Mouse (Mus musculus) stomach, postnatal 0 days (tissue): Measurements from ENCODE around the gene Ugdh. TPM values are rescaled to one million over a fixed set of nuclear protein-coding genes. Genes with fewer than 3 reads are reported as not detected.

Source experiments
- ATAC-seq: fragments of 200-750 bp; cut with Nextera tagmentation; 2 replicates; pipeline ENCODE4 v1.8.0; 2017; ENCODE audit not compliant: low FRiP score, low TSS enrichment
- DNase-seq: peaks from one replicate; pipeline ENCODE4 v3.0.0-alpha.2; 2016; ENCODE audit warnings: low spot score
- H3K27ac ChIP-seq: fragments of 300-500 bp; sonication (generic); replicated peaks from 2 replicates; pipeline ENCODE4 v1.5.1; 2014; ENCODE audit warnings: mild to moderate bottlenecking, control low read depth
- H3K27me3 ChIP-seq: fragments of 300-500 bp; sonication (generic); 2 replicates; pipeline ENCODE4 v1.6.1; 2014; ENCODE audit warnings: low read length; ENCODE audit not compliant: control insufficient read depth, insufficient read depth
- H3K36me3 ChIP-seq: fragments of 300-500 bp; sonication (generic); 2 replicates; pipeline ENCODE4 v1.6.1; 2014; ENCODE audit warnings: low read length, mixed read lengths; ENCODE audit not compliant: control insufficient read depth, insufficient read depth
- H3K4me1 ChIP-seq: fragments of 300-500 bp; sonication (generic); replicated peaks from 2 replicates; pipeline ENCODE4 v1.6.1; 2014; ENCODE audit warnings: antibody characterized with exemption; ENCODE audit not compliant: control insufficient read depth, insufficient read depth
- H3K4me2 ChIP-seq: fragments of 300-500 bp; sonication (generic); replicated peaks from 2 replicates; pipeline ENCODE4 v1.6.1; 2014; ENCODE audit warnings: low read depth, mild to moderate bottlenecking, control low read depth, moderate library complexity
- H3K4me3 ChIP-seq: fragments of 300-500 bp; sonication (generic); 2 replicates; pipeline ENCODE4 v1.5.1; 2014; ENCODE audit warnings: low read depth, low read length, control low read depth
- H3K9ac ChIP-seq: fragments of 300-500 bp; sonication (generic); 2 replicates; pipeline ENCODE4 v1.6.1; 2014; ENCODE audit warnings: mild to moderate bottlenecking, low read length, control low read depth, mixed read lengths
- H3K9me3 ChIP-seq: fragments of 300-500 bp; sonication (generic); 2 replicates; pipeline ENCODE4 v1.6.1; 2016; ENCODE audit warnings: low read length; ENCODE audit not compliant: control insufficient read depth
- CTCF ChIP-seq: IDR thresholded peaks from 2 replicates; pipeline ENCODE4 v1.5.1; 2016; ENCODE audit warnings: antibody characterized with exemption, low read depth, mild to moderate bottlenecking, moderate library complexity
- EP300 ChIP-seq: optimal IDR thresholded peaks from 2 replicates; pipeline ENCODE3; 2016; ENCODE audit warnings: antibody characterized with exemption
- WGBS: fragments of 180-500 bp; shearing (Covaris S2); extraction: QIAGEN DNeasy Blood & Tissue Kit; methylation state at CpG from one replicate; pipeline ENCODE4 v1.1.7; 2014; 5-methylcytosine and 5-hydroxymethylcytosine counted together
- polyA plus RNA-seq: library from polyadenylated mRNA; unstranded; fragments of >200 nt; fragmentation: Nextera tagmentation; extraction: Ambion mirVana; gene quantifications from 2 replicates; pipeline ENCODE4 v1.2.1, GENCODE M21; 2015

Ugdh gene
- polyA plus RNA-seq, 1 experiment from 2014 or later = 281 TPM

DNA sequence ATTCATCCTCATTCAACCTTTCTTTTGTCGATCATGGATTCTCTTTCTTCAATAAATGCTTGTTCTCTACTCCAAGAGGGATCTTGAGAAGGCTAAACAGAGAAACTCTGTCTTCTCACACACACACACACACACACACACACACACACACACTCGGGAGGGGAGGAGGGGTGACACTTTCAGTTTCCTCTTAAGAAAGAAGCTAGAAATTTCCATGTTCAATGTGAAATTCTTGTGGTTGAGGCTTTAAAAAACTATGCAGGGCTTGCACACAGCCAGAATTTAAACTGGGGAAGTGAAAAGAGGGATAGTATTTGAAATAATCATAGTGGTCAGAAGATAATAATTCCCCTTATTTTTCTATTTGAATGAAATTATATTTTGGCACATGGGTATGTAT lies 40.1 kb upstream of the Ugdh start:
- Histone ChIP-seq H3K4me2 (no peak overlapping the region), H3K4me1 (no peaks in the 10 kb centered on the region), H3K27ac (no peak overlapping the region), H3K9me3 (no peaks in the 10 kb centered on the region), H3K9ac (no peak overlapping the region), H3K4me3 (no peak overlapping the region), H3K27me3 (no peaks in the 10 kb centered on the region), H3K36me3 (no peaks in the 10 kb centered on the region)
- ATAC-seq (no peak), DNase-seq (no peak)
- 67% methylated on average over 2 of the region's 2 CpGs for WGBS
- TF ChIP-seq EP300 (no peak), CTCF (no peak)

DNA sequence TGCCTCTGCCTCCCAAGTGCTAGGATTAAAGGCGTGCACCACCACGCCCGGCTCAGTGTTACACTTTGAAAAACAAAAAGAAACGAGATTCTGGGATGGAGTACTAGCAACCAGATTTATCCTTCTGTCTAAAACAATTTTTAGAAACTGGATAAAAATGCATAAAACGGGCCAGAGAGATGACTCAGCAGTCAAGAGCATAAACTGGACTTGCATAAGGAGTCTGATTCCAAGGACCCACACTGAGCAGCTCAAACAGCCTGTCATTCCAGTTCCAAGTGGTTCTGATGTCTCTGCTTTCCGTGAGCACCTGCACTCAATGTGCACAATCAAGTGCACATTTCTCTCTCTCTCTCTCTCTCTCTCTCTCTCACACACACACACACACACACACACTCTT lies 34.0 kb upstream of the Ugdh start:
- WGBS = 63% methylated on average over 6 of the region's 6 CpGs
- H3K4me1 ChIP-seq = no peaks in the 10 kb centered on the region
- H3K36me3 ChIP-seq = peaks cover 16% of the 10 kb centered on the region
- ATAC-seq (no peak), DNase-seq (no peak)
- H3K9ac ChIP-seq = no peak overlapping the region
- no peaks in the 10 kb centered on the region for H3K9me3 ChIP-seq
- TF ChIP-seq EP300 (no peak), CTCF (no peak)
- H3K4me3 ChIP-seq = no peak overlapping the region
- no peak overlapping the region for H3K4me2 ChIP-seq
- H3K27me3 ChIP-seq = no peaks in the 10 kb centered on the region
- H3K27ac ChIP-seq = no peak overlapping the region

- Histone ChIP-seq H3K4me1 (no peaks in the 10 kb centered on the region), H3K9me3 (no peaks in the 10 kb centered on the region), H3K4me3 (no peak overlapping the region), H3K9ac (no peak overlapping the region), H3K4me2 (no peak overlapping the region), H3K27me3 (no peaks in the 10 kb centered on the region), H3K36me3 (peaks cover 16% of the 10 kb centered on the region), H3K27ac (no peak overlapping the region)
- DNase-seq = no peak
- TF ChIP-seq CTCF (no peak), EP300 (no peak)
- ATAC-seq = no peak
- 66% methylated on average over 3 of the region's 3 CpGs for WGBS
Observed at GRCm38 (mm10) chr5:65466911-65467310, 31.2 kb upstream of the Ugdh start.

DNA sequence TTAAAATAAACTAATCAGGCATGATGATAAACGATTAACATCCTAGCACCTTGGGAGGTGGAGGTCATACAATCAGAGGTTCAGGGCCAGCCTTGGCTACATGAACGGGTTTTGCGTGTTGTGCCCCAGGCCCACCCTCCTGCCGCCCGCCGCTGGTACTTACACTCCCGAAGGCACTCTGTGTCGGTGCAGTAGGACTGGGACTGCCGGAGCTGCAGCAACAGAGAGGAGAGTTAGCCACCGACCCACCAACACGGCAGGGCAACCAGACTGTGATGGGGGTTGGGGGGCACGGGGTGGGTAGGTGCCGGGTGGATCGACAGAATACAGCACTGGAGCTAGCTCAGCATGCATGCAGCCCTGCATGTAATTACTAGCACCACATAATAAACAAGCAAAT lies 24.6 kb upstream of the Ugdh start:
- Histone ChIP-seq H3K9ac (no peak overlapping the region), H3K4me2 (no peak overlapping the region), H3K4me3 (no peak overlapping the region), H3K27me3 (no peaks in the 10 kb centered on the region), H3K27ac (no peak overlapping the region), H3K4me1 (0 out of 2 replicates have a peak, but pooled peaks cover 10% of the 10 kb centered on the region), H3K9me3 (no peaks in the 10 kb centered on the region), H3K36me3 (no peaks in the 10 kb centered on the region)
- TF ChIP-seq CTCF (no peak), EP300 (no peak)
- ATAC-seq = no peak
- no peak for DNase-seq
- WGBS = 87% methylated on average over 14 of the region's 14 CpGs

GRCm38 (mm10) chr5:65459454-65459853 lies 23.7 kb upstream of the Ugdh start:
- 56% methylated on average over 3 of the region's 3 CpGs for WGBS
- 0 out of 2 replicates have a peak overlapping the region, but pooled peaks have one; percentile 20 for H3K27ac ChIP-seq
- H3K9ac ChIP-seq = no peak overlapping the region
- DNase-seq (no peak), ATAC-seq (no peak)
- H3K36me3 ChIP-seq = no peaks in the 10 kb centered on the region
- H3K4me2 ChIP-seq = no peak overlapping the region
- no peak overlapping the region for H3K4me3 ChIP-seq
- no peaks in the 10 kb centered on the region for H3K27me3 ChIP-seq
- H3K4me1 ChIP-seq = peaks cover 10% of the 10 kb centered on the region; the same call in 1 of the 2 replicates
- H3K9me3 ChIP-seq = no peaks in the 10 kb centered on the region
- no peak for TF ChIP-seq EP300
- TF ChIP-seq CTCF = no peak

DNA sequence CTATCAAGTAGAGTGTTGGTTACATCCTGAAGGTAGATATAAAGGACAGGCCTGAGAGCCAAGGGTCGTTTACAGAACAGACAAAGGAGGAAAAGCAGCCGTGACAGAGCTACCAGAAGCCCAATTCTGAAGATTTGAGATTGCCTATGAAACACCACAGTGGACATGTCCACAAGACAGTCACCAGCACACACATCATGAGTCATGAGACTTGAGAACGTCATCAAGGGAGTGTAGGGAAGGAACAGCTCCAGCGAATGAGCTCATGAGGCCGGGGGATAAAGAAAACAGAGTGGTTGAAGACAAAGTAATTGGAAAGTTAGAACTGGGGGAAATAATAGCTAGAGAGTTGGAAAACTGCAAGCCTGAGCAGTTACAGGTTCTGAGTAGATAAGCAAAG lies 22.1 kb upstream of the Ugdh start:
- Histone ChIP-seq H3K4me3 (no peak overlapping the region), H3K9ac (no peak overlapping the region), H3K27me3 (no peaks in the 10 kb centered on the region), H3K4me2 (no peak overlapping the region), H3K4me1 (peaks cover 10% of the 10 kb centered on the region; the same call in 1 of the 2 replicates), H3K36me3 (no peaks in the 10 kb centered on the region; the same call in 1 of the 2 replicates), H3K27ac (peak overlapping the region; percentile 79), H3K9me3 (no peaks in the 10 kb centered on the region)
- DNase-seq (peak; percentile 53), ATAC-seq (peak; percentile 82)
- 33% methylated on average over 5 of the region's 5 CpGs for WGBS
- no peak for TF ChIP-seq EP300
